Mouse (Mus musculus) CH12.LX (cell line): ENCODE data around the gene Mitf. TPM values are rescaled to one million over a fixed set of nuclear protein-coding genes. Genes with fewer than 3 reads are reported as not detected.

Experiments
- DNase-seq: peaks from one replicate; pipeline ENCODE4 v3.0.0-alpha.2; 2013; ENCODE audit errors: extremely low read depth
- H3K27ac ChIP-seq: 2 replicates; pipeline ENCODE4 v1.5.1; 2012; ENCODE audit warnings: low read depth, mild to moderate bottlenecking, control low read depth, moderate library complexity; ENCODE audit not compliant: insufficient read depth
- H3K27me3 ChIP-seq: replicated peaks from 2 replicates; pipeline ENCODE3; 2012; ENCODE audit warnings: inconsistent platforms
- H3K36me3 ChIP-seq, 2 experiments: replicated peaks in 1 of 2; 2 replicates each; pipeline versions ENCODE3 to v1.6.1; 2012; ENCODE audit warnings: inconsistent platforms in 1 of 2, low read length in 1 of 2, mild to moderate bottlenecking in 1 of 2, mixed read lengths in 1 of 2, moderate library complexity in 1 of 2; ENCODE audit not compliant: control insufficient read depth in 1 of 2, insufficient read depth in 1 of 2
- H3K4me1 ChIP-seq, 2 experiments: 2 replicates each; pipeline ENCODE4 v1.6.1; 2012; ENCODE audit warnings: inconsistent platforms in 1 of 2, moderate library complexity in 1 of 2; ENCODE audit not compliant: insufficient read depth in 2 of 2, control insufficient read depth in 1 of 2
- H3K4me2 ChIP-seq: 2 replicates; pipeline ENCODE4 v1.6.1; 2012; ENCODE audit warnings: low read depth, mild to moderate bottlenecking, control low read depth; ENCODE audit not compliant: poor library complexity, insufficient read depth, severe bottlenecking
- H3K4me3 ChIP-seq, 3 experiments: fragments of 150-350 bp in 1 of 3; sonication (generic) in 1 of 3; replicated peaks in 1 of 3; 2 replicates each; pipeline versions ENCODE3 to v1.5.1; 2011 to 2012; ENCODE audit warnings: low read depth in 2 of 3, low read length in 2 of 3, mild to moderate bottlenecking in 2 of 3, moderate library complexity in 2 of 3, control low read depth in 1 of 3, improper control_type of control experiment in 1 of 3, inconsistent platforms in 1 of 3, mixed read lengths in 1 of 3; ENCODE audit not compliant: poor library complexity in 1 of 3
- H3K79me2 ChIP-seq: replicated peaks from 2 replicates; pipeline ENCODE4 v1.6.1; 2012; ENCODE audit warnings: mild to moderate bottlenecking, moderate library complexity; ENCODE audit not compliant: control insufficient read depth, poor library complexity, insufficient read depth, severe bottlenecking; ENCODE audit errors: extremely low read depth
- H3K9ac ChIP-seq: 2 replicates; pipeline ENCODE4 v1.6.1; 2012; ENCODE audit warnings: low read depth, mild to moderate bottlenecking, control low read depth, moderate library complexity; ENCODE audit not compliant: insufficient read depth
- H3K9me3 ChIP-seq: replicated peaks from 2 replicates; pipeline ENCODE3; 2012; ENCODE audit warnings: low read length, inconsistent platforms, mixed read lengths
- BHLHE40 ChIP-seq: IDR thresholded peaks from 2 replicates; pipeline ENCODE4 v1.6.1; 2011; ENCODE audit warnings: mild to moderate bottlenecking, low read depth, low read length, improper control_type of control experiment
- E2F4 ChIP-seq: IDR thresholded peaks from 2 replicates; pipeline ENCODE4 v1.6.1; 2011; ENCODE audit warnings: low read depth, low read length, improper control_type of control experiment; ENCODE audit not compliant: insufficient replicate concordance
- EP300 ChIP-seq: IDR thresholded peaks from 2 replicates; pipeline ENCODE4 v1.6.1; 2011; ENCODE audit warnings: low read length, improper control_type of control experiment
- ETS1 ChIP-seq: conservative IDR thresholded peaks from 2 replicates; pipeline ENCODE4 v1.6.1; 2012; ENCODE audit warnings: low read depth, mild to moderate bottlenecking, inconsistent platforms, low read length, improper control_type of control experiment, moderate library complexity
- IRF4 ChIP-seq: IDR thresholded peaks from 2 replicates; pipeline ENCODE4 v1.6.1; 2014; ENCODE audit warnings: low read depth, mild to moderate bottlenecking, inconsistent platforms, low read length, improper control_type of control experiment
- JUN ChIP-seq: IDR thresholded peaks from 2 replicates; pipeline ENCODE4 v1.6.1; 2011; ENCODE audit warnings: low read depth, mild to moderate bottlenecking, low read length, improper control_type of control experiment, moderate library complexity; ENCODE audit not compliant: insufficient read depth
- KAT2A ChIP-seq: IDR thresholded peaks from 2 replicates; pipeline ENCODE4 v1.6.1; 2012; ENCODE audit warnings: low read length, improper control_type of control experiment, inconsistent platforms; ENCODE audit not compliant: insufficient replicate concordance
- MAFK ChIP-seq: IDR thresholded peaks from 2 replicates; pipeline ENCODE4 v1.6.1; 2011; ENCODE audit warnings: low read length, improper control_type of control experiment; ENCODE audit not compliant: insufficient replicate concordance
- MEF2A ChIP-seq: IDR thresholded peaks from 2 replicates; pipeline ENCODE4 v1.6.1; 2014; ENCODE audit warnings: low read depth, mild to moderate bottlenecking, inconsistent platforms, low read length, improper control_type of control experiment, borderline replicate concordance
- MXI1 ChIP-seq: IDR thresholded peaks from 2 replicates; pipeline ENCODE4 v1.6.1; 2011; ENCODE audit warnings: mild to moderate bottlenecking, low read depth, low read length, improper control_type of control experiment
- MYC ChIP-seq: IDR thresholded peaks from 2 replicates; pipeline ENCODE4 v1.6.1; 2011; ENCODE audit warnings: low read depth, mild to moderate bottlenecking, improper control_type of control experiment, low read length
- POLR2AphosphoS2 ChIP-seq: IDR thresholded peaks from 2 replicates; pipeline ENCODE4 v1.6.1; 2011; ENCODE audit warnings: low read depth, low read length, improper control_type of control experiment
- RCOR1 ChIP-seq: conservative IDR thresholded peaks from 2 replicates; pipeline ENCODE4 v1.6.1; 2012; ENCODE audit warnings: low read depth, mild to moderate bottlenecking, inconsistent platforms, low read length, improper control_type of control experiment
- TBP ChIP-seq: conservative IDR thresholded peaks from 2 replicates; pipeline ENCODE4 v1.6.1; 2011; ENCODE audit warnings: low read depth, low read length, improper control_type of control experiment
- TCF12 ChIP-seq: IDR thresholded peaks from 2 replicates; pipeline ENCODE4 v1.6.1; 2014; ENCODE audit warnings: low read depth, mild to moderate bottlenecking, inconsistent platforms, low read length, improper control_type of control experiment
- UBTF ChIP-seq: IDR thresholded peaks from 2 replicates; pipeline ENCODE4 v1.6.1; 2012; ENCODE audit warnings: low read depth, mild to moderate bottlenecking, inconsistent platforms, low read length, improper control_type of control experiment, moderate library complexity
- USF2 ChIP-seq: conservative IDR thresholded peaks from 2 replicates; pipeline ENCODE4 v1.6.1; 2011; ENCODE audit warnings: low read depth, low read length, improper control_type of control experiment
- ZC3H11A ChIP-seq: IDR thresholded peaks from 2 replicates; pipeline ENCODE4 v1.6.1; 2012; ENCODE audit warnings: low read depth, mild to moderate bottlenecking, inconsistent platforms, low read length, improper control_type of control experiment
- ZKSCAN1 ChIP-seq: IDR thresholded peaks from 2 replicates; pipeline ENCODE4 v1.6.1; 2012; ENCODE audit warnings: low read depth, inconsistent platforms, low read length, improper control_type of control experiment, borderline replicate concordance
- ZMIZ1 ChIP-seq: IDR thresholded peaks from 2 replicates; pipeline ENCODE4 v1.6.1; 2012; ENCODE audit warnings: low read depth, mild to moderate bottlenecking, inconsistent platforms, low read length, improper control_type of control experiment
- ZNF384 ChIP-seq: IDR thresholded peaks from 2 replicates; pipeline ENCODE4 v1.6.1; 2012; ENCODE audit warnings: low read depth, low read length, improper control_type of control experiment, inconsistent platforms
- dilution Hi-C: fragments of 300-500 bp; cut with MboI; formaldehyde crosslinking; loops from 2 replicates; pipeline ENCODE4 v1.14.3; 2020; ENCODE audit warnings: low sequenced_read_pairs; ENCODE audit not compliant: extremely low pct_unique_long_range_greater_than_20kb, extremely low pct_ligation_motif_present
- in situ Hi-C: fragments of 300-500 bp; cut with MboI; formaldehyde crosslinking; loops from 3 replicates; pipeline ENCODE4 v1.14.3; 2019; ENCODE audit warnings: low sequenced_read_pairs, low pct_ligation_motif_present, low pct_unique_long_range_greater_than_20kb, mixed read lengths
- polyA plus RNA-seq: library from polyadenylated mRNA; unstranded; fragments of >175 nt; gene quantifications from 2 replicates; pipeline ENCODE4 v1.2.1, GENCODE M21; 2012; ENCODE audit warnings: low read depth; ENCODE audit not compliant: insufficient read length
- total RNA-seq, 2 experiments: library from RNA; depleted of rRNA; stranded (reverse); fragments of 300-350 nt in 1 of 2; fragments of >200 nt in 1 of 2; gene quantifications; 2 replicates each; pipeline ENCODE4 v1.2.3; 2012 to 2014

Mitf gene
- total and polyA plus RNA-seq, 3 experiments: 3.4 to 4.7 (median 3.6) TPM

GRCm38 (mm10) chr6:97958276-97958675 lies 151.4 kb downstream of the Mitf start:
- no peak for DNase-seq
- no peak overlapping the region for H3K9ac ChIP-seq
- TF ChIP-seq JUN (no peak), TBP (no peak)
- TF ChIP-seq, all 38 proteins: peak for 0
- H3K4me3 ChIP-seq: no peak overlapping the region
- dilution Hi-C loops (no loop called here), in situ Hi-C loops (no loop called here)
- no peaks in the 10 kb centered on the region for H3K9me3 ChIP-seq
- H3K27ac ChIP-seq: no peak overlapping the region
- H3K36me3 ChIP-seq: no peaks in the 10 kb centered on the region
- no peaks in the 10 kb centered on the region for H3K79me2 ChIP-seq
- peaks cover 3 to 44% of the 10 kb centered on the region in 2 experiments; a peak in 3 of 4 replicates for H3K4me1 ChIP-seq
- H3K27me3 ChIP-seq: no peaks in the 10 kb centered on the region
- no peak overlapping the region for H3K4me2 ChIP-seq

- in situ Hi-C loops: no loop called here
- Histone ChIP-seq H3K79me2 (no peaks in the 10 kb centered on the region), H3K27ac (no peak overlapping the region), H3K4me3 (no peak overlapping the region), H3K9ac (no peak overlapping the region; the same call in 1 of the 2 replicates), H3K27me3 (no peaks in the 10 kb centered on the region), H3K4me2 (peak overlapping the region; percentile 60), H3K9me3 (no peaks in the 10 kb centered on the region), H3K4me1 (peaks cover 12 to 55% of the 10 kb centered on the region in 2 experiments; a peak in 3 of 4 replicates), H3K36me3 (no peaks in the 10 kb centered on the region)
- TF ChIP-seq EP300: peak; percentile 41; the same call in 1 of the 2 replicates
- TF ChIP-seq ETS1: 0 out of 2 replicates have a peak, but pooled peaks have one; percentile 9
- TF ChIP-seq BHLHE40: 0 out of 2 replicates have a peak, but pooled peaks have one; percentile 13
- peak; percentile 38; the same call in 1 of the 2 replicates for TF ChIP-seq IRF4
- TF ChIP-seq TCF12: no peak
- DNase-seq: peak; percentile 49
- dilution Hi-C loops: no loop called here
Measured at GRCm38 (mm10) chr6:97961776-97962175, 154.9 kb downstream of the Mitf start.

- in situ Hi-C loops: no loop called here
- no peaks in the 10 kb centered on the region for H3K79me2 ChIP-seq
- H3K4me1 ChIP-seq: peaks cover 12 to 55% of the 10 kb centered on the region in 2 experiments; a peak in 3 of 4 replicates
- no peaks in the 10 kb centered on the region for H3K36me3 ChIP-seq
- no peaks in the 10 kb centered on the region for H3K27me3 ChIP-seq
- H3K27ac ChIP-seq: no peak overlapping the region
- dilution Hi-C loops: no loop called here
- DNase-seq: peak; percentile 38
- TF ChIP-seq RCOR1 (no peak), MEF2A (no peak), MYC (no peak), KAT2A (no peak), EP300 (no peak), POLR2AphosphoS2 (no peak), TBP (no peak), E2F4 (no peak), UBTF (no peak), MXI1 (no peak), ZC3H11A (no peak), IRF4 (no peak), ZKSCAN1 (no peak), ZNF384 (no peak), MAFK (no peak), ETS1 (no peak), USF2 (no peak), JUN (no peak), ZMIZ1 (no peak)
- no peak overlapping the region; the same call in 1 of the 2 replicates for H3K9ac ChIP-seq
- no peak overlapping the region for H3K4me3 ChIP-seq
- no peaks in the 10 kb centered on the region for H3K9me3 ChIP-seq
- peak overlapping the region; percentile 60 for H3K4me2 ChIP-seq
Measured at GRCm38 (mm10) chr6:97962311-97962710, 155.5 kb downstream of the Mitf start.
